Mouse (Mus musculus): ENCODE measurements at regions not wholly inside any gene's neighbourhood (a gene's known extent, or its start where the extent isn't known, plus 50 kb on each side); places are given as distances from the start of the nearest gene placed in this dataset.

GRCm38 (mm10) chrX:58620403-58620802, 288.8 kb upstream of the 4930550L24Rik start:
- DNase-seq: peak; percentile 44
- H3K4me3 ChIP-seq (ENCODE audit: low read depth, low read length): no peak overlapping the region
- no peak overlapping the region for H3K27ac ChIP-seq (ENCODE audit: low read depth)
- no peak overlapping the region for H3K9ac ChIP-seq
- no peaks in the 10 kb centered on the region for H3K36me3 ChIP-seq (ENCODE audit: insufficient read depth)
- WGBS: 58% methylated on average over 2 of the region's 2 CpGs
- peak; percentile 65 for TF ChIP-seq CTCF (IDR thresholded peaks at IDR 0.05; ENCODE audit: low read depth)
- no peak overlapping the region for H3K4me2 ChIP-seq
- no peak for ATAC-seq (ENCODE audit: insufficient read depth)
- H3K4me1 ChIP-seq (ENCODE audit: insufficient read depth): no peaks in the 10 kb centered on the region
- no peaks in the 10 kb centered on the region for H3K27me3 ChIP-seq (ENCODE audit: insufficient read depth, low read length)
- no peaks in the 10 kb centered on the region for H3K9me3 ChIP-seq (ENCODE audit: low read depth, low read length)
